Mouse (Mus musculus) bone marrow, adult 2 months (tissue): Measurements from ENCODE around the gene Acyp2. TPM values are rescaled to one million over a fixed set of nuclear protein-coding genes. Genes with fewer than 3 reads are reported as not detected.

Experiments
- H3K27ac ChIP-seq: fragments of 200-500 bp; 2 replicates; pipeline ENCODE4 v1.5.1; 2012; ENCODE audit warnings: low read depth, mild to moderate bottlenecking, control low read depth, inconsistent platforms, low read length; ENCODE audit not compliant: control insufficient read depth, poor library complexity, insufficient read depth
- H3K4me1 ChIP-seq: fragments of 200-500 bp; 2 replicates; pipeline ENCODE4 v1.6.1; 2011; ENCODE audit warnings: low read length; ENCODE audit not compliant: control insufficient read depth, insufficient read depth
- H3K4me3 ChIP-seq: fragments of 200-500 bp; replicated peaks from 2 replicates; pipeline ENCODE3; 2011; ENCODE audit warnings: mild to moderate bottlenecking, low read depth, low read length, control low read depth; ENCODE audit not compliant: control insufficient read depth
- CTCF ChIP-seq: fragments of 200-500 bp; IDR thresholded peaks from 2 replicates; pipeline ENCODE4 v1.5.1; 2011; ENCODE audit warnings: low read length, control low read depth; ENCODE audit not compliant: control insufficient read depth, insufficient read depth
- POLR2A ChIP-seq: fragments of 200-500 bp; IDR thresholded peaks from 2 replicates; pipeline ENCODE4 v1.6.1; 2011; ENCODE audit warnings: low read depth, mild to moderate bottlenecking, control low read depth, low read length, borderline replicate concordance; ENCODE audit not compliant: control insufficient read depth
- WGBS: fragments of 180-500 bp; shearing (Covaris S2); methylation state at CpG from one replicate; pipeline ENCODE4 v1.1.7; 2018; 5-methylcytosine and 5-hydroxymethylcytosine counted together
- polyA plus RNA-seq: library from polyadenylated mRNA; stranded (reverse); fragments of >200 nt; gene quantifications from 2 replicates; pipeline ENCODE4 v1.2.4, GENCODE M21; 2011; ENCODE audit warnings: low replicate concordance; ENCODE audit not compliant: missing spikeins, insufficient read depth, insufficient read length

The Acyp2 gene
- polyA plus RNA-seq, result 2.4 and 4.2 TPM in 2 replicates

DNA sequence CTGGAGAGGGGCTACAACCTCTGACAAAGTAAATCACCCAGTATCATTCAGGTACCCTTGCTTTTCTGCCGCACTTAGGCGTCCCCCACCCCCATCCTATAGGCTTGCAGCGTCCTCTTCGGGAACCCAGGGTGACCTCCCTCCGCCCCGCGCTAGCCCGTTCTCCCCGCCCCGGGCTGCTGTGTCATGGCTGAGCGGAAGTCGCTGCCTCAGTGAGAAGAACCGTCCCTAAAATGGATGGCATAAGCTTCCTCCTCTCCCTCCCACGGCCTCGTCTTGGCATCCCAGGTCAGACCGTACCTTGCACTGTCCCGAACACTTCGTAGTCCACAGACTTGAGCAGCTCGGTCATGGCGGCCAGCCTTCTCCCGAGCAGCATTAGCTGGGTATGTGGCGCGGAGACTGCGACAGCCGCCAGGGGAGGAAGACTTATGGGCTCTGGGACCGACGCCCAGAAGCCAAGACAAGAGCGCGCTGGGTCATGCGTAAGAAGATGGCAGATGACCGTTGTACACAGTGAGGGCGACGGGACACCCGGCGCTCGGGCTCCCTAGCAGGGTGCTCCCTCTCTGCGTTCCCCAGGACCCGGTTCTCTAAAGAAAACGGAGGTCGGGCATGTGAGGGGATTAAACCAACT is at the start of gene Acyp2:
TSS of gene Acyp2 (minus strand) at position 587 of the 637 bp plus-strand sequence.
- Histone ChIP-seq H3K27ac (peak within 1 kb of the TSS; percentile 72), H3K4me3 (peak within 1 kb of the TSS; percentile 97), H3K4me1 (no peaks in the 10 kb centered on the region)
- WGBS, result 2% methylated on average over 40 of the region's 40 CpGs
- TF ChIP-seq POLR2A, result peak; percentile 53; the same call in 1 of the 2 replicates
- no peak for TF ChIP-seq CTCF

DNA sequence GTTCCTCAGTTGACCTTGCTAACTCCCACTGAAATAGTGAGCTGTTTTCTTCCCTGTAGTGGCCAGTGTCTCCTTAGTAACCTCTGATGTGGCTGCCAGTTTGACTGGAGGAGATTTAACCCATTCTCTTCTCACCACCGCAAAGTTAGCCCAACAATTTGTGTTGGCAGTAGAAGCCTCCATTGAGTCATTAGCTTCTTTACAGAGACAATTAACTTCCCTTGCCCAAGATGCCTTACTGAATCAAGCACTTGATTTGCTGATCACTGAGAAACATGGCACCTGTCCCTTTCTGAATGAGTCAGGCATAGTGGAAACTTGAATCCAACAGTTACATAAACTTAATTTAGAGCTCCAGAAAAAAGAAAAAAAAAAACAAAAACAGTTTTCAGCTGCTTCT is 40.0 kb upstream of the Acyp2 start:
- WGBS, result 63% methylated on average over 1 of the region's 1 CpGs
- Histone ChIP-seq H3K27ac (no peak overlapping the region), H3K4me3 (no peak overlapping the region), H3K4me1 (no peaks in the 10 kb centered on the region)
- TF ChIP-seq CTCF (no peak), POLR2A (no peak)

DNA sequence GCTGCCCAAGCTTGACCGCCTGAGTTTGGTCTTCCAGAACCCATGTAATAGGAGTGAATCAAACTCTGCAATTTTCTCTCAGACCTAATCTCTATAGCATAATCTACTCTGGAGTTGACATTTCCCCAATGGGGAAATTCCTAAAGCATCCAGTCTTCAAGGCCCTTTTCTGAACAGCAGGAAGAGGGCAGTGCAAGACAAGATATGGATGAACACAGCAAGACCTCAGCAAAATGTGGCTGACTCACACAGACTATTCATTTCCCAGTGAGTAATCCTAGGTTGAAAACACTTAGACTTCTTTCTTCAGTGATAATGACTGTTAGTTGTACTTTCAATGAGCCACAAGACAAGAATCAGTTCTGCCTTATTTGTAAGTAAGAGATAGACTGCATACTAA is 26.7 kb upstream of the Acyp2 start:
- Histone ChIP-seq H3K27ac (no peak overlapping the region), H3K4me1 (no peaks in the 10 kb centered on the region), H3K4me3 (no peak overlapping the region)
- 83% methylated on average over 1 of the region's 1 CpGs for WGBS
- no peak for TF ChIP-seq POLR2A
- TF ChIP-seq CTCF, result no peak

DNA sequence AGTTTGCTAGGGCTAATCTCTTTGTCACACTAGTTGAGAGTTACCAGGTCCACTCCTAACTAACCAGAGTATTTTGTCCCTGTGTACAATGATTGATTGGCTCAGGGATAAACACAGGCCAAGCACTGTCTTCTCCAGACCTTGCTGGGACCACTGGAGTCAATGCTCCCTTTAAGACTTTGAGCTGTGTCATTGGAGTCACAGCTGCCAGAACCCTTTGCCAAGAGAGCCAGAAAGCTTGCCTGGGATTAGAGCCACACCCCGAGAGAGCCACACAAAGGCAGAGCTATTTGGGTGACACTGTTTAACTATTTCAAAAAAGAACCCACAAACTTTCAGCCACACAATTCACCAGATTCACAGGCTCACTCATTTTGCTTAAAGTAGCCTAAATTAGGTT is 23.3 kb upstream of the Acyp2 start:
- TF ChIP-seq POLR2A (no peak), CTCF (no peak)
- no peaks in the 10 kb centered on the region for H3K4me1 ChIP-seq
- no peak overlapping the region for H3K27ac ChIP-seq
- WGBS, result 70% methylated on average over 1 of the region's 1 CpGs
- H3K4me3 ChIP-seq, result no peak overlapping the region

DNA sequence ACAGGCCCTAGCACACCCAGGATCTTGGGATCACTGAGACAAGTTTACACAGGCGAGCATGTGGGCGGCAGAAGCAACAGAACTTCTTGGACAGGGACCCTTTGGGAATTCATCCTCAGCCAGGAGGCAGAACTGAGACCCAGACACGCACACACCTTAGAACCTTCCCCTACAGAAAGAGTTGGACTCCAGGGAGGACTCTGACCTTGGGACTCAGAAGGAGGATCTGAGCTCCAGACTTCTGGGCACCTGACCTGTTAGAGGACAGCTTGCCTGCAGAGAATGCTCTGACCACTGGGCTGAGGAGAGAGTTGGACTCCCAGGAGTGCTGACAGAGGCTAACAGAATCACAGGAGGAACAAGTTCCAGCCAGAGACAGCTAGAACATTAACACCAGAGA is 13.6 kb upstream of the Acyp2 start:
- no peaks in the 10 kb centered on the region for H3K4me1 ChIP-seq
- whole genome bisulfite sequencing, result 70% methylated on average over 3 of the region's 3 CpGs
- no peak overlapping the region for H3K4me3 ChIP-seq
- no peak for TF ChIP-seq CTCF
- TF ChIP-seq POLR2A, result no peak
- H3K27ac ChIP-seq, result no peak overlapping the region

DNA sequence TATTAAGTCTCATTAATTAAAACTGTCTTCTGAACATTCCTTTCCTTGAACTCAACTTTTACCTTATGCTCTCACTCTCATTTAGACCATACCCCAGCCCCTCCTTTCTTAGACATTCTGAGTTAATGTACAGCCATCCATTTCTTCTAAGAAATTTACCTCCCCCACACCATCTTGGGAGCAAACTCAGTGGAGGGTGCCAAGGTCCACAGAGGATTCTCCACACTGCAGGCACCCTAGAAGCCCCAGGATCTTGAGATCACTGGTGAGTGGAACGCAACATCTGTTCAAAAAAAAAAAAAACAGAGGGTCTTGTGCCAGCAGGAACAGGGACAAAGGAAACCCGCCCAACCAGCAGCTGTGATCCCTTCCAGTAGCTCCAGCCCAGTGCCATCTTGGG is 13.2 kb upstream of the Acyp2 start:
- Histone ChIP-seq H3K4me3 (no peak overlapping the region), H3K27ac (no peak overlapping the region), H3K4me1 (no peaks in the 10 kb centered on the region)
- TF ChIP-seq POLR2A (no peak), CTCF (no peak)
- 73% methylated on average over 2 of the region's 2 CpGs for WGBS

DNA sequence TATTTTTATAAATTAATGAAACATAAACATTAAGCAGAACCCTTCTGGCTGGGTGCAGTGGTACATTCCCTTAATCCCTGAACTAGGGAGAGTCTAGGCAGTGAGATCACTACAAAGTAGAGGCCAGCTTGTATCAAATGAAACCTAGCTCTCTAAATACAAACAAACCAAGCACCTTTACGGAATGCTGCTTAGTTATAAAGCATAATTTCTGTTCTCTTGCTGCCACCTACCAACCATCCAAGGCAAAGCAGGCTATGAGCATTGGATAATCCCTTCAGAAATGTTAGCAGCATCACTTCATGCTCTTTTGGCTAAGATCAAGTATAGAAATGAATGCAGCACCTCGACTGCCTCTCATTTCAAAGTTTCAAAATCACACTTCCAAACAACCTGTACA is 7.7 kb upstream of the Acyp2 start:
- Histone ChIP-seq H3K27ac (no peak overlapping the region), H3K4me3 (no peak overlapping the region), H3K4me1 (no peaks in the 10 kb centered on the region)
- WGBS, result 19% methylated on average over 2 of the region's 2 CpGs
- TF ChIP-seq POLR2A (no peak), CTCF (no peak)

DNA sequence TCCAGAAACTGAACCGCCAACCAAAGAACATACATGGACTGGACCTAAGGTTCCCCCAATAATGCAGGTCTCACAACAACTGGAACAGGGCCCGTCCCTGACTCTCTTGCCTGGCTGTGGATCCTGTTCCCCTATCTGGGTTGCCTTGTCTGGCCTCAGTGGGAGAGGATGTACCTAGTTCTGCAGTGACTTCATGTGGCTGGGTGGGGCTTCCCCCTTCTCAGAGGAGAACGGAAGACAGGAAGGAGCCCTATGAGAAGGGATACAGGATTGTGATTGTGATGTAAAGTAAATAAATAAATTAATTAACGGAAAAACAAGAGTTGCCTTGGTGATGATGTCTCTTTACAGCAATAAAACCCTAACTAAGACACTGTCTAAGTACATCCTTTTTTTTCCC is 6.7 kb upstream of the Acyp2 start:
- no peaks in the 10 kb centered on the region for H3K4me1 ChIP-seq
- H3K4me3 ChIP-seq, result no peak overlapping the region
- TF ChIP-seq CTCF, result no peak
- TF ChIP-seq POLR2A, result no peak
- 53% methylated on average over 4 of the region's 4 CpGs for WGBS
- no peak overlapping the region for H3K27ac ChIP-seq

DNA sequence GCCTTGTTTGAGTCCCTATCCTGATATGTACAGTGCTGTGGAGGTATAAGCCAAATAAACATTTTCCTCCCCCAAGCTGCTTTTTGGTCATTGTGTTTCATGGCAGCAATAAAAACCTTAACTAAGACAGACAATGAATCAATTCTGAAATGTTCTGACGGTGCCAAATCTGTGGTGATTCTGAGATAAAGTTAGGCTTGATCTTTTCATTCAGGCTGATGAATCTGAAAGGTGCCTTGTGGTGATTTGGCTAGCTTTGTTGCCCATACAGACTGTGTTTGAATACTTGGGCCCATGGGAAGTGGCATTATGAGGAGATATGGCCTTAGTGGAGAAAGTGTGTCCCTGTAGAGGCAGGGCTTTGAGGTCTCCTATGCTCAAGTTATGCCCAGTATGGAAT is 1.0 kb upstream of the Acyp2 start:
- H3K4me3 ChIP-seq, result no peak overlapping the region
- TF ChIP-seq POLR2A (no peak), CTCF (no peak)
- H3K4me1 ChIP-seq, result no peaks in the 10 kb centered on the region
- 83% methylated on average over 1 of the region's 1 CpGs for WGBS
- H3K27ac ChIP-seq, result no peak overlapping the region
